In genomic region chr16:74739194-74740135, GRCm38 (mm10) we compare ENCODE assay signal across 14 mouse cellular contexts.
DNase-seq lines count a peak whose midpoint lies in the region; ATAC-seq and TF ChIP-seq lines count a peak whose summit lies in the region.
"Had no signal": no experiment of that assay in that cellular context is flagged by ENCODE, and none has a peak within 500 bp of the region (broad histone marks: within the 10 kb centered on the region; RNA-seq: fewer than 3 reads in every experiment).

No protein-coding gene starts in this region.

- no peaks in the 10 kb centered on the region for H3K79me2 ChIP-seq in liver, adult 2 months (ENCODE audit: control insufficient read depth, insufficient read depth, low read length)

- no peak for TF ChIP-seq POLR2A in liver, adult 2 months (IDR thresholded peaks at IDR 0.05; ENCODE audit: extremely low read depth, insufficient read depth, low read length)
- no peak for TF ChIP-seq POLR2A in brain, embryonic 14.5 days (IDR thresholded peaks at IDR 0.05; ENCODE audit: borderline replicate concordance, extremely low read depth, insufficient read depth, insufficient read length, poor library complexity, severe bottlenecking)

- no peak overlapping the region for H3K4me3 ChIP-seq in heart, embryonic 12.5 days
- no peak overlapping the region for H3K4me3 ChIP-seq in liver, adult 2 months (ENCODE audit: insufficient read depth, low read depth, low read length)
- H3K4me3 ChIP-seq in liver, embryonic 12.5 days, result no peak overlapping the region
- H3K4me3 ChIP-seq: hindbrain, embryonic 15.5 days had no signal

- ATAC-seq in heart, embryonic 12.5 days (ENCODE audit: insufficient number of reproducible peaks, low FRiP score), result no peak
- no peak for ATAC-seq in liver, embryonic 12.5 days
- ATAC-seq: liver, postnatal 0 days had no signal

- no peak overlapping the region for H3K27ac ChIP-seq in heart, embryonic 12.5 days (ENCODE audit: poor library complexity, severe bottlenecking)
- H3K27ac ChIP-seq in liver, adult 2 months (replicated peaks; ENCODE audit: insufficient read depth, low read depth, low read length), result no peak overlapping the region
- H3K27ac ChIP-seq in liver, embryonic 12.5 days, result no peak overlapping the region
- H3K27ac ChIP-seq: hindbrain, embryonic 15.5 days had no signal

- DNase-seq in heart, postnatal 25 days (ENCODE audit: low spot score), result no peak
- peak; percentile 21 for DNase-seq in liver, adult 2 months (ENCODE audit: extremely low read depth, low read depth, low spot score)
- peak; percentile 79 for DNase-seq in brain, embryonic 14.5 days (ENCODE audit: low read depth)
- peak; percentile 21 for DNase-seq in lung, postnatal 10 days
- DNase-seq in MN1 (ENCODE audit: low spot score), result no peak
- DNase-seq in spleen, postnatal 4 days (ENCODE audit: low spot score in 2 of 2), result no peak
- DNase-seq: gastrocnemius, postnatal 36 days; kidney, postnatal 14 days; liver, postnatal 0 days had no signal

- H3K27me3 ChIP-seq in heart, embryonic 12.5 days (replicated peaks), result no peaks in the 10 kb centered on the region
- H3K27me3 ChIP-seq in liver, adult 2 months (ENCODE audit: control insufficient read depth, insufficient read depth, low read length), result no peaks in the 10 kb centered on the region
- no peaks in the 10 kb centered on the region for H3K27me3 ChIP-seq in liver, embryonic 12.5 days (replicated peaks)
- H3K27me3 ChIP-seq: hindbrain, embryonic 15.5 days had no signal

- peak overlapping the region; percentile 35 for H3K4me2 ChIP-seq in heart, embryonic 12.5 days
- no peak overlapping the region for H3K4me2 ChIP-seq in liver, embryonic 12.5 days
- H3K4me2 ChIP-seq: hindbrain, embryonic 15.5 days; midbrain, embryonic 11.5 days had no signal

- WGBS in heart, embryonic 12.5 days, result 42% methylated on average over 12 of the region's 12 CpGs
- 70% methylated on average over 12 of the region's 12 CpGs for WGBS in liver, adult 2 months
- 66% methylated on average over 12 of the region's 12 CpGs for WGBS in liver, embryonic 12.5 days (ENCODE audit: insufficient replicate concordance)

- no peak for TF ChIP-seq CTCF in liver, adult 2 months (IDR thresholded peaks at IDR 0.05; ENCODE audit: low read depth, low read length)
- no peak for TF ChIP-seq CTCF in brain, embryonic 14.5 days (IDR thresholded peaks at IDR 0.05; ENCODE audit: borderline replicate concordance, extremely low read depth, insufficient read depth, insufficient read length)

- intact Hi-C loops in heart, postnatal 25 days (cut with DNase I), result no loop called here

- no peaks in the 10 kb centered on the region for H3K9me3 ChIP-seq in heart, embryonic 12.5 days (replicated peaks)
- H3K9me3 ChIP-seq in liver, embryonic 12.5 days (replicated peaks), result no peaks in the 10 kb centered on the region
- H3K9me3 ChIP-seq: hindbrain, embryonic 15.5 days had no signal

- peaks cover 9% of the 10 kb centered on the region for H3K4me1 ChIP-seq in heart, embryonic 12.5 days (replicated peaks)
- no peaks in the 10 kb centered on the region for H3K4me1 ChIP-seq in liver, adult 2 months (ENCODE audit: control insufficient read depth, insufficient read depth, low read length)
- H3K4me1 ChIP-seq in liver, embryonic 12.5 days, result no peaks in the 10 kb centered on the region
- H3K4me1 ChIP-seq: hindbrain, embryonic 15.5 days had no signal

- no peaks in the 10 kb centered on the region for H3K36me3 ChIP-seq in heart, embryonic 12.5 days
- no peaks in the 10 kb centered on the region for H3K36me3 ChIP-seq in liver, adult 2 months (ENCODE audit: control insufficient read depth, insufficient read depth, low read length)
- no peaks in the 10 kb centered on the region for H3K36me3 ChIP-seq in liver, embryonic 12.5 days
- H3K36me3 ChIP-seq: G1E; hindbrain, embryonic 15.5 days had no signal

- H3K9ac ChIP-seq in heart, embryonic 12.5 days, result no peak overlapping the region
- no peak overlapping the region for H3K9ac ChIP-seq in liver, adult 2 months (ENCODE audit: low read depth, low read length)
- no peak overlapping the region for H3K9ac ChIP-seq in liver, embryonic 12.5 days
- H3K9ac ChIP-seq: hindbrain, embryonic 15.5 days; liver, postnatal 0 days had no signal

Comparison
In these comparisons a context has a peak if more than half of its experiments do, and no peak if none do; other contexts are left out.
1. DNase-seq: peak in liver, adult 2 months (single experiment), brain, embryonic 14.5 days (single experiment) and lung, postnatal 10 days (single experiment); none in heart, postnatal 25 days (single experiment), MN1 (single experiment) and spleen, postnatal 4 days (0 of 2).